Mouse (Mus musculus) stomach, postnatal 0 days (tissue): ENCODE results near the gene Enpep.

Experiments used
- CTCF ChIP-seq: IDR thresholded peaks from 2 replicates; pipeline ENCODE4 v1.5.1; 2016; ENCODE audit warnings: antibody characterized with exemption, low read depth, mild to moderate bottlenecking, moderate library complexity
- EP300 ChIP-seq: optimal IDR thresholded peaks from 2 replicates; pipeline ENCODE3; 2016; ENCODE audit warnings: antibody characterized with exemption

DNA sequence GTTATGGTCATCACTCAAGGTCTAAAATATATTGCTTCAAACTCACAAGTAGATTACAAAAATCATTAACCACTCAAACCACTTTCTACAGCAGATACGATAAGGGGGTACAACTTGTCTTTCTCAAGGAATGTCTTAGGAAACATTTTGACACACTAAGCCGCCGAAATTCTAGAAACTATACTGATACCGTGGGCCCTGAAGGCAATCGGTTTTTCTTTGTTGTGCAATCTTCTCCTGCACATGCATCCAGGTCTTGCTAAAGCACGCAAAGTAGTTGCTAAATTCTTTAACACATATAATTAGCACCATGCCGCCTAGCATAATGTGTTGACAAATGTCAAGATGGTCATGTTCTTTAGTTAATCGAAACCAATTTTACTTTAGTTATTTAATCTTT lies 53.1 kb downstream of the Enpep start:
- TF ChIP-seq CTCF = no peak
- no peak for TF ChIP-seq EP300
